Mouse (Mus musculus) cerebellum, adult 2 months (tissue): ENCODE results near the gene Mapk8ip1.

Experiments used
- CTCF ChIP-seq: fragments of 200-500 bp; IDR thresholded peaks from 2 replicates; pipeline ENCODE4 v1.5.1; 2011; ENCODE audit warnings: low read depth, mild to moderate bottlenecking, control low read depth, low read length, moderate library complexity, borderline replicate concordance; ENCODE audit not compliant: insufficient read depth
- POLR2A ChIP-seq: fragments of 200-500 bp; IDR thresholded peaks from 2 replicates; pipeline ENCODE4 v1.6.1; 2011; ENCODE audit warnings: low read length, control low read depth, borderline replicate concordance; ENCODE audit not compliant: insufficient read depth

DNA sequence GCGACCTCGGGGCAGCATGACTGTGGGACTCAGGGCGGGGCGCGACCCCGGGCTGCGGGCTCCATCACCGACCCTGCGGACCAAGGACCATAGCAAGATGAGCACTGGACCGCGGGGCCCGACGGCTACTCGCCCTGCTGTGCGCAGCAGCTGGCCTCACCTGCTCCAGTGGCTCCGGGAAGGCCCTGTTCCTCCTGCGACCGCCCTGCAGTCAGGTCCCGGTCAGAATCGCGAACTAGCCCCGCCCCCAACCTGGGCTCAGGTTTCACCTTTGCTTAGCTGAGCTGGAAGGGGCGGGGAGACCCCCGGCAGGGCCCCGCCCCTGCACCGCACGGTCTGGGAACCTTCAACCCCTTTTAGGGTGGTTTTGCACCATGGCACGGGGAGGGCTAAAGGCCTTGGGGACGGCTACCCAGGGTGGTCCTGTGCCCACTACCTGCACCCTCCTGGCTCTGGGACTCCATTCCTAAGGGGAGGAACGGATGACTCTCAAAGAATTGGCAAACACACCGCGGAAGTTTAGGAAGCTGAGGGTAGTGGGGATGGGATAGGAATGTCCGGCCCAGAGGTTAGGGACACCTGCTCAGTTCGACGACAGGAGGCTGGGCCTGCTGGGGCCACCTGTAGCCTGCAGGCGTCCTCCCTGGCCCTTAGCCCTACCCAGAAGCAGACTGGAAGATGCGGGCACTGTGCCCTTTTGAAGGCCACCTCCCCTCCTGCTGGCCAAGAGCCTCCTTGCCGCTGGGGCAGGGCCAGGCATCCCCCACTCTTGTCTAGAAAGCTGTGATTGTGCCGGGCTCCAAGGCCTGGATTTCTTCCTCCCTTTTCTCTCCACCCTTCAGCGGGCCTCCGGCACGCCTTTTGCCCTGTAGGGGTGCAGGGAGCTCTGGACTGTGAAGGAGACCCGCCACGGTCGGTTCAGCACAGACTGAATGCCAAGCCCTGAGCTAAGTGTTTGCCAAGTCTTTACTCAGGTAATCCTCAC is 29.9 kb downstream of the Mapk8ip1 start:
- no peak for TF ChIP-seq CTCF
- no peak for TF ChIP-seq POLR2A
